Mouse (Mus musculus): Measurements from ENCODE around the gene Pparg. TPM values are rescaled to one million over a fixed set of nuclear protein-coding genes. Genes with fewer than 3 reads are reported as not detected.

Pparg gene
- polyA plus RNA-seq, 1 experiment from 2014 or later, result 2.0 TPM

DNA sequence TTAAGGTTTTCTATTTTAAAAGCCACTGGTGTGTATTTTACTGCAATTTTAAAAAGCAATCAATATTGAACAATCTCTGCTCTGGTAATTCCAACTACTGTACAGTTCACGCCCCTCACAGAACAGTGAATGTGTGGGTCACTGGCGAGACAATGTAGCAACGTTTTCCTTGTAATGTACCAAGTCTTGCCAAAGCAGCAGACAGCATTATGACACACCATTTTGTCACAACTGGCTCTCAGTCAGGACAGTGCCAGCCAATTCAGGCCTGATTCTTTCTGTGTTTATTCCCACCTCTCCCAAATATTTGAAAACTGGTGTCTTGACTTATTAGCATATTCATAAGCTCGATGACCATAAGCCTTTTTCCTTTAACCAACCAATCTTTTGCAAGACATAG, 60.9 kb downstream of the Pparg start:
- Histone ChIP-seq H3K9ac (no peak overlapping the region), H3K9me3 (replicated peaks) (no peaks in the 10 kb centered on the region), H3K4me2 (no peak overlapping the region), H3K27me3 (replicated peaks) (no peaks in the 10 kb centered on the region), H3K4me3 (no peak overlapping the region), H3K4me1 (replicated peaks) (no peaks in the 10 kb centered on the region), H3K36me3 (no peaks in the 10 kb centered on the region), H3K27ac (ENCODE audit: poor library complexity, severe bottlenecking) (no peak overlapping the region)
- ATAC-seq (ENCODE audit: insufficient number of reproducible peaks, low FRiP score), result no peak
- 75% methylated on average over 4 of the region's 4 CpGs for WGBS

DNA sequence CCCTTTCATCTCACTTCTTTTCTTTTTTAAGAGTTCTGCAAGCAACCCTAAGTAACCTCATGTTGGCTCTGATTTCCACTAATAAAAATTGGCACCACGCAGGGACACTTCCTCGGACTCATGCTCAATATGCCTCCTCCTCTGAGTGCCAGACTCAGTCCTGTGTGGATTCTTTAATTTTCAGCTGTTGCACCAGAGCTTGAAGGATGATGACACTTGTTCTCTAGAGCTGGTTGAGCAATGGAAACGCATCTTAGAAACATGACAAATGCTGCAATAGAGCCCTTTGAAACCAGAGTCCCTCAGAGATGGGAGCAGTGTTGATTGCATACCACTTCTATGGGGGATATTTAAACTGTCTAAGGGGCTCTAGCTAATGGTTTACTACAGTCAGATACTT, 63.7 kb downstream of the Pparg start:
- no peak overlapping the region for H3K4me3 ChIP-seq
- no peak for ATAC-seq (ENCODE audit: insufficient number of reproducible peaks, low FRiP score)
- H3K4me1 ChIP-seq (replicated peaks), result no peaks in the 10 kb centered on the region
- 81% methylated on average over 3 of the region's 3 CpGs for WGBS
- H3K27me3 ChIP-seq (replicated peaks), result no peaks in the 10 kb centered on the region
- no peak overlapping the region for H3K9ac ChIP-seq
- no peak overlapping the region for H3K4me2 ChIP-seq
- no peak overlapping the region for H3K27ac ChIP-seq (ENCODE audit: poor library complexity, severe bottlenecking)
- H3K9me3 ChIP-seq (replicated peaks), result no peaks in the 10 kb centered on the region
- H3K36me3 ChIP-seq, result no peaks in the 10 kb centered on the region

DNA sequence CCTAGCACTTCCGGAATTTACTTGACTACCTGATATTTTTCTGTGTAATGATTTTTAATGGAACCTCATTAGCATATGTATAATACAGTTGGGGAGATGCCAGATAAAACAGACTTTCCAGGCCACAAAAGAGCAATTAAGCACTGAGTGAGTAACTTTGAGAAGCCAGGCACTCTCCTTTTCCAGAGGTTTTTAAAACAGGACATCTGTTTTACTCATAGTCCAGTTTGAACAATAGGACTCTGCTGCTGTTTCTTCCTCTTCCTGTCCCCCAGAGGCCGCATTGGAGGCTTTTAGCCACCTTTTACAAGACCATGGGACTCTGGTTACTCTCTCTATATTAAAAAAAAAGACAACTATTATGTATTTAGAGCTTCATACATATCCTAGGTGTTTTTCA, 72.0 kb downstream of the Pparg start:
- Histone ChIP-seq H3K27me3 (replicated peaks) (no peaks in the 10 kb centered on the region), H3K36me3 (no peaks in the 10 kb centered on the region), H3K4me1 (replicated peaks) (no peaks in the 10 kb centered on the region), H3K4me3 (no peak overlapping the region), H3K4me2 (no peak overlapping the region), H3K27ac (ENCODE audit: poor library complexity, severe bottlenecking) (no peak overlapping the region), H3K9me3 (replicated peaks) (no peaks in the 10 kb centered on the region), H3K9ac (no peak overlapping the region)
- WGBS, result 60% methylated on average over 2 of the region's 2 CpGs
- ATAC-seq (ENCODE audit: insufficient number of reproducible peaks, low FRiP score), result no peak

DNA sequence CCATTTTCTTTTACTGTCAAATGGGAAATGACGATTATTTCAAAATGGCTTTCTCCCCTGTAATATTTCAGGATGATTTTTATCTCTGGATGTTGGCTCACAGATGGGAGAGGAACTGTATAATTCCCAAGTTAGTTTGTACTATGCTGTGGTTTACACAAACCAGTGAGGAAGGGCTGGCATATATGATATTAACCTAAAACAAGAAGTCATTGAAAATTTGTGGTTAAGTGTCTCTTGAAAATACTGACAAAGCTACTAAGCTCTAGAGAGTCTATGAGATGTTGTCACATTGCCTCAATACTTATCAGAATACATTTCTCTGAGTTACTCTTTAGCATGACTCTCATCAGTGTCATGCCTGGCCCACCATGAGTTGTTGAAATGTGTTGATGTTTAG, 73.3 kb downstream of the Pparg start:
- no peaks in the 10 kb centered on the region for H3K4me1 ChIP-seq (replicated peaks)
- no peak overlapping the region for H3K27ac ChIP-seq (ENCODE audit: poor library complexity, severe bottlenecking)
- H3K4me2 ChIP-seq, result no peak overlapping the region
- H3K27me3 ChIP-seq (replicated peaks), result no peaks in the 10 kb centered on the region
- no peak overlapping the region for H3K4me3 ChIP-seq
- H3K9me3 ChIP-seq (replicated peaks), result no peaks in the 10 kb centered on the region
- H3K36me3 ChIP-seq, result no peaks in the 10 kb centered on the region
- WGBS, result 64% methylated on average over 1 of the region's 1 CpGs
- H3K9ac ChIP-seq, result no peak overlapping the region
- ATAC-seq (ENCODE audit: insufficient number of reproducible peaks, low FRiP score), result no peak

DNA sequence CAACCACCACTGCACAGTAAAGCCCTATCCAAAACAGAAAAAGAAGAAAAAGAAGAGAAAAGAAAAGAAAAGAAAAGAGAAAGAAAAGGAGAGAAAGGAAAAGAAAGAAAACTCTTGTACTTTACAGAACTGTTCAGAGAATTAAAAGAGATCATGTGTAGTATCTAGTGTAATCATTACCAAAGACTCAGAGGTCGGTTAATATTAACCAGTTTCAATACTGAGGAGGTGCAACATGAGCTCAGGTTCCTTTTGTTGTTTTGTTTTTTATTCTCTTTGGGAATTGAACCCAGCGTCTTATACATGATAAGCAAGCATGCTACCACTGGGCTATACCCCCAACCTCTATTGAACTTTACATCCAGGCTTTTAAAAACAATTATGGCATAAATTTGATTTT, 74.1 kb downstream of the Pparg start:
- Histone ChIP-seq H3K9ac (no peak overlapping the region), H3K4me1 (replicated peaks) (no peaks in the 10 kb centered on the region), H3K9me3 (replicated peaks) (no peaks in the 10 kb centered on the region), H3K27ac (ENCODE audit: poor library complexity, severe bottlenecking) (no peak overlapping the region), H3K4me2 (no peak overlapping the region), H3K36me3 (no peaks in the 10 kb centered on the region), H3K4me3 (no peak overlapping the region), H3K27me3 (replicated peaks) (no peaks in the 10 kb centered on the region)
- no peak for ATAC-seq (ENCODE audit: insufficient number of reproducible peaks, low FRiP score)
- WGBS, result 69% methylated on average over 2 of the region's 2 CpGs

DNA sequence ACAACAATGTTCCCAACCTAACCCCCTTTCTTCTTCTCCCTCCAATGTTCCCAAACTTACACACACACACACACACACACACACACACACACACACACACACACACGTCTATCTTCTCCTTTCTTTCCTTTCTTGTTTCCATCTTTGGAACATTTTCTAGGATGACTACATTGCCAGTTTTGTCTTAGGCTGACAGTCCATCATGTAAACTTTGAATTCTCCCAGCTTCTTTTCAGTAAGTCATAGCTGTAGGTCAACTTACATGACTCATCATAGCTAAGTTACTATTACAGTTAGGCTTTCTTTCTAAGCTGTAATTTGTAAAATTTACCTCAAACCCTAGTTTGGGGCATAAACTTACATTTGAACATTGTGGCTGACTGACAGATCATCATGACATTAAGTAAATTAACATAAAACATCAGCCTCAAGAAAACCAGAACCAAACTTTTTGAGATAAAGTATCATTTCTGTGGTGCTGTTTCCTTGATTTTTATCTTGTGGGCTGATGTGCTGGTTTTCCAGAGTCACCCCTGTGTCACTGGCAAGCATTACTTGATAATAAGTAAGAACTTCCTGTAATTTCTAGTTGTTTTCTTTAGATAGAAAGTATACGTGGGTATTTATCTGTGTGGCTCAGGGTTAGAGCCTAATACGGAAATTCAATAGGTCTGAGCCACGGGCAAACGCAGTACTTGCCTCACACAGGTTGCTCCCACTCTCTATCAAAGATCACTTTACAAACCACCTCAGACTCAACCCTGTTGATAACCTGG, 79.7 kb downstream of the Pparg start:
- H3K4me3 ChIP-seq, result no peak overlapping the region
- H3K27me3 ChIP-seq (replicated peaks), result no peaks in the 10 kb centered on the region
- no peaks in the 10 kb centered on the region for H3K36me3 ChIP-seq
- no peak overlapping the region for H3K27ac ChIP-seq (ENCODE audit: poor library complexity, severe bottlenecking)
- H3K4me2 ChIP-seq, result no peak overlapping the region
- H3K9ac ChIP-seq, result no peak overlapping the region
- 43% methylated on average over 5 of the region's 5 CpGs for WGBS
- H3K9me3 ChIP-seq (replicated peaks), result no peaks in the 10 kb centered on the region
- H3K4me1 ChIP-seq (replicated peaks), result no peaks in the 10 kb centered on the region
- no peak for ATAC-seq (ENCODE audit: insufficient number of reproducible peaks, low FRiP score)

DNA sequence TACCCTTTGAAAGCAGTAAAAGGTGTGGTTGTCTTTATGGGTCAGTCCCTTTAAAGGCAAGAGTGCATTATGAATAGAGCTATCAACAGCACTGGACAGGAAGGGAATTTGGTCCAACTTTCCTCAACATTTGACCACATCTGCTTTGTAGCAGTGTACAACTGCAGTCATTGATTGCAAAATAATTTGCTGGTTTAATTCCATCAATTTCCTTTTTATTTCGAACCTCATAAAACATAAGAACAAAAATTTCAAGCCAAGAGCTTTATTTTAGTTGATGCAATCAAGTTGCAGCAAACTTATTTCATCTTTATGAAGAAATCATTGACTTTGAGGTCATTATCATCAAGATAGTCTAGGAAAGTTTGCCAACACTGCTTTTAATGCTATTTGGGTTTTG, 91.8 kb downstream of the Pparg start:
- Histone ChIP-seq H3K9me3 (replicated peaks) (no peaks in the 10 kb centered on the region), H3K4me2 (no peak overlapping the region), H3K27me3 (replicated peaks) (no peaks in the 10 kb centered on the region), H3K4me3 (no peak overlapping the region), H3K36me3 (no peaks in the 10 kb centered on the region), H3K27ac (ENCODE audit: poor library complexity, severe bottlenecking) (no peak overlapping the region), H3K9ac (no peak overlapping the region), H3K4me1 (replicated peaks) (no peaks in the 10 kb centered on the region)
- ATAC-seq (ENCODE audit: insufficient number of reproducible peaks, low FRiP score), result no peak
- 63% methylated on average over 1 of the region's 1 CpGs for WGBS

DNA sequence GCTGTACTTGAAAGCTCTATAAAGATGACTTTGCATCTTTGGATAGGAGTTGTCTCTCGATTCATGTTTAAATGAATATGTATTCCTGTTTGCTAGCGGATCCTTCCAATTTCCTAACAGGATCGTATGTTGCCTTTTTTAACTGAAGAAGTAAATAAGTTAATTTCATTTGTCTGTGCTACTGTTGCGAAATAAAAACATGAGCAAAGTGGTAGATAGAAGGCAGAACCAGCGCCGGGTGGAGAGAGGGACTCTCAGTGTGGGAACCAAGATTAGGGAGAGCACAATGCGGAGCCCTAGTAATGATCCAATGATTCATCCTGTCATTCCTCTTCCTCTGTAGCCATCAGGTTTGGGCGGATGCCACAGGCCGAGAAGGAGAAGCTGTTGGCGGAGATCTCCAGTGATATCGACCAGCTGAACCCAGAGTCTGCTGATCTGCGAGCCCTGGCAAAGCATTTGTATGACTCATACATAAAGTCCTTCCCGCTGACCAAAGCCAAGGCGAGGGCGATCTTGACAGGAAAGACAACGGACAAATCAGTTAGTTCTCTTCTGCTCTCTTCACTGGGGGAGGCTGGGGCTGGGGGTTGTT, 102.1 kb downstream of the Pparg start:
- Histone ChIP-seq H3K9me3 (replicated peaks) (0 out of 2 replicates have a peak, but pooled peaks cover 2% of the 10 kb centered on the region), H3K27me3 (replicated peaks) (no peaks in the 10 kb centered on the region), H3K4me3 (no peak overlapping the region), H3K27ac (ENCODE audit: poor library complexity, severe bottlenecking) (no peak overlapping the region), H3K4me2 (peak overlapping the region; percentile 9; the same call in 1 of the 2 replicates), H3K36me3 (no peaks in the 10 kb centered on the region), H3K9ac (no peak overlapping the region), H3K4me1 (replicated peaks) (peaks cover 9% of the 10 kb centered on the region; the same call in 1 of the 2 replicates)
- ATAC-seq (ENCODE audit: insufficient number of reproducible peaks, low FRiP score), result no peak
- whole genome bisulfite sequencing, result 51% methylated on average over 16 of the region's 16 CpGs

DNA sequence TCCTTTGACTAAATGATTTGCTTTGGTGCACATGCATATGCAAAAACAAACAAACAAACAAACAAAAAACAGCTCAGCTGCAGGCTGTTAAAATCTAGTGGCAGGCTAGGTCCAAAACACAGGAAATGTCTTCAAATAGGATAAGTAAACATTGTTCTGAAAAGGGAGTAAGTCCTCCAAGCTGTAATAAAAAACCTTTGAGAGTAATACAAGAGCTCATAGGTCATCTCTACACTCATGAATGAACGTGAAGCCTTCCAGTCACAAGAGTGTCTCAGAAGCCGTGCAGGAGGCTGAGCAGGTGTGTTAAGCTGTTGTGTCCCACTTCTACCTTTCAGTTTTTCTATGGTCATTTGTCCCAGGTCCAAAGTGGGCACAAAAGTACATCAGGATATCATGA, 102.6 kb downstream of the Pparg start:
- Histone ChIP-seq H3K4me2 (peak overlapping the region; percentile 9; the same call in 1 of the 2 replicates), H3K9me3 (replicated peaks) (0 out of 2 replicates have a peak, but pooled peaks cover 2% of the 10 kb centered on the region), H3K4me1 (replicated peaks) (peaks cover 9% of the 10 kb centered on the region; the same call in 1 of the 2 replicates), H3K4me3 (no peak overlapping the region), H3K27ac (ENCODE audit: poor library complexity, severe bottlenecking) (no peak overlapping the region), H3K27me3 (replicated peaks) (no peaks in the 10 kb centered on the region), H3K36me3 (no peaks in the 10 kb centered on the region), H3K9ac (no peak overlapping the region)
- ATAC-seq (ENCODE audit: insufficient number of reproducible peaks, low FRiP score), result no peak
- WGBS, result 84% methylated on average over 2 of the region's 2 CpGs

DNA sequence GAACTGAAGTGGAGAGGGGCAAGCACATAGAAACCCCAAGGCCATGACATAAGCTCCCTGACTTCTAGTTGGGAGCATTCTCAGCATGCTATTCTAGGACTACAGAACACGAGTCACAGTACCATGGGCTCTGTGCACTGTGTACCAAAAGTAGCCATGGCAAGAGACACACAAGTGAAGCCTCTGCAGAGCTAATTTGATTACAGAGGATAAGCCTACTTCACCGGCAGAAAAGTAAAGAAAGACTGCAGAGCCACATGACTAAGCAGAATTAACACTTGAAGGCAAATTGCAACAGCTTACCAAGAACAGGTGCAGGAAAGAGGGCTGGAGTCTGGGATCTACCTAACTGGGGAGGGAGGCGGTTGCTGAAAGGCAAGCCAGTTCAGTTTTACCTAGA, 103.9 kb downstream of the Pparg start:
- no peak for ATAC-seq (ENCODE audit: insufficient number of reproducible peaks, low FRiP score)
- Histone ChIP-seq H3K36me3 (no peaks in the 10 kb centered on the region), H3K4me2 (no peak overlapping the region), H3K4me3 (no peak overlapping the region), H3K9ac (no peak overlapping the region), H3K4me1 (replicated peaks) (peaks cover 9% of the 10 kb centered on the region; the same call in 1 of the 2 replicates), H3K27me3 (replicated peaks) (no peaks in the 10 kb centered on the region), H3K27ac (ENCODE audit: poor library complexity, severe bottlenecking) (no peak overlapping the region), H3K9me3 (replicated peaks) (no peaks in the 10 kb centered on the region)
- 42% methylated on average over 3 of the region's 3 CpGs for WGBS

DNA sequence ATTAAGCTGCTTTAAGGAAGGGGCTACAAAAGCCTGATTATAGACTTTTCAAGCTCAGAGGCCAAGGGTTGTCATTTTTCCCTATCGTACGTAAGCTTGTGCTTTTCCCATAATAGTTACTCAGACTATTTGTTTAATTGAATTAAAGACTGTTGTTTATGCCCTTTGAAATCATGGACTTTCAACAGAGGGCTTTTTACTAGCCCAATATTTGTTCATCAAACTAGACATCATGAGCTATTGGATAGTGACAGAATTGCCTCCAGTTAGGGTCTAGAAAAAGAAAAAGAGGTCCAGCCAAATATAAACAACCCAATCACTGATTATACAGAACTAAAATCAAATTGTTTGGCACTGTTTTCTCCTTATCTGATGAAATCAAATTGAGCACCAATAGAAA, 104.7 kb downstream of the Pparg start:
- H3K27me3 ChIP-seq (replicated peaks), result no peaks in the 10 kb centered on the region
- H3K27ac ChIP-seq (ENCODE audit: poor library complexity, severe bottlenecking), result no peak overlapping the region
- H3K9me3 ChIP-seq (replicated peaks), result no peaks in the 10 kb centered on the region
- H3K36me3 ChIP-seq, result no peaks in the 10 kb centered on the region
- H3K4me1 ChIP-seq (replicated peaks), result peaks cover 14% of the 10 kb centered on the region
- no peak overlapping the region for H3K4me3 ChIP-seq
- ATAC-seq (ENCODE audit: insufficient number of reproducible peaks, low FRiP score), result no peak
- no peak overlapping the region for H3K9ac ChIP-seq
- no peak overlapping the region for H3K4me2 ChIP-seq
- 93% methylated on average over 2 of the region's 2 CpGs for WGBS
